Mouse (Mus musculus) heart, postnatal 0 days (tissue): Measurements from ENCODE around the gene Ccdc78.

Source experiments
- CTCF ChIP-seq: IDR thresholded peaks from 2 replicates; pipeline ENCODE4 v1.5.1; 2016; ENCODE audit warnings: antibody characterized with exemption, control low read depth, low read depth
- EP300 ChIP-seq: IDR thresholded peaks from 2 replicates; pipeline ENCODE4 v1.6.1; 2016; ENCODE audit warnings: antibody characterized with exemption, low read depth

DNA sequence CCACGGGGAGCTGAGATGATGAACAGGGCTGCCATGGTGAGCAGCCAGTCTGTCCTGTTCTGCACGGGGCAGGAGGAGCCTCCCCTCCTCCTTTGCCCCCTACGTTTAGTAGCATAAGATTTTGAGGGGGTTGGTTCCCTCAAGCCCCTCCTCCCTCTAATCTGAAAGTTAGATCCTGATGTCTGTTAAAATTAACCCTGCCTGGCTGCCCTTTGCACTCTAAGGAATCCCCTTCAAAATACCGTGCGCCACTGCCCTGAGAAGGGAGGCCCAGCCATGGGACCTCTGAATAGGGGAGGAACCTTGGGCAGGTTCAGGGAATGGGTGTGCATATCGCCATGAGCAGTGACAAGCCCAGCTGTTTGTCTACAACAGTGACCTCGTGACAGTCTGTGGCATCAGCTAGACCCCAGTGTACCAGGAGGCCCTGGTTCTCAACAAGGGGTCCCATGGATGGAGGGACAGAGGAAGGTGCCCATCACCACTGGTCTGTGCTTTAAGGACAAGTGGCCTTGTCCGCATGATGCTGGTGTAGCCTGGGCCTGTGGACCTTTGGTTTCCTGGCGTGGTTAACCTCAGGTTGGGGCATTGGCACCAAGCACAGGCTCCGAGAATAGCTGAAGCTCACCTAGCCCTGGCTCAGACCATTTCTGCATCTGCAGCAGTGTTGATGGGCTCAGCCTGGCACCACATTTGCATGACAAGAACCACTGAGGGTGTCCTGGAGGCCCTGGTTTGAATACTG lies 10.9 kb upstream of the Ccdc78 start:
- no peak for TF ChIP-seq CTCF
- no peak for TF ChIP-seq EP300
